Mouse (Mus musculus): ENCODE results near the gene Mrgprb5.
"Not testable (repeated sequence)": the region's sequence is repeated elsewhere in the genome, so short reads cannot be mapped to it uniquely, and the experiment has no call there.

Gene Mrgprb5

GRCm38 (mm10) chr7:48168919-48169318 is at the start of gene Mrgprb5:
TSS of gene Mrgprb5 (minus strand) at chr7:48169019.
- no peak for DNase-seq (ENCODE audit: low read depth)

DNA sequence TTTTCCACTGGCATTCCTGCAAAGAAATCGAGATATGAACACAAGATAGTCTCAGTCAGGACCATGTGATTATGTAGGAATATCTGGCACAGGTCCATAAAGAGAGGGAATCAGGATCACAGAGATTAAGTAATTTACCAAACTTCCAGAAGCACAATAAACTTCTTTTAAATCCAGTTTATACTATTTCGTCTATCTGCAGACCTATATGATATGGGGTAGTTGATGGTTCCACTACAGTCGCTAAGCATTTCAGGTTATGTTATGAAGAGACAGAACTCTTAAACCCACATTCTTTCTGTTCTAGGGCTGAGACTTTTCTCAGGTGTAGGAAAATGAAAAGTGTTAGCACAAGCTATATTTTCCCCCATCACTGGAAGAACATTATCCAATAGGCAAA is 30.4 kb upstream of the Mrgprb5 start, which contains the start of gene Mrgprb4:
Gene Mrgprb4 (minus strand): TSS at position 101 of the 400 bp plus-strand sequence.
- DNase-seq (ENCODE audit: low read depth), result no peak

- no peak for DNase-seq (ENCODE audit: low read depth)
These were observed 1.3 kb downstream of the Mrgprb5 start for GRCm38 (mm10) chr7:48167471-48167870.

DNA sequence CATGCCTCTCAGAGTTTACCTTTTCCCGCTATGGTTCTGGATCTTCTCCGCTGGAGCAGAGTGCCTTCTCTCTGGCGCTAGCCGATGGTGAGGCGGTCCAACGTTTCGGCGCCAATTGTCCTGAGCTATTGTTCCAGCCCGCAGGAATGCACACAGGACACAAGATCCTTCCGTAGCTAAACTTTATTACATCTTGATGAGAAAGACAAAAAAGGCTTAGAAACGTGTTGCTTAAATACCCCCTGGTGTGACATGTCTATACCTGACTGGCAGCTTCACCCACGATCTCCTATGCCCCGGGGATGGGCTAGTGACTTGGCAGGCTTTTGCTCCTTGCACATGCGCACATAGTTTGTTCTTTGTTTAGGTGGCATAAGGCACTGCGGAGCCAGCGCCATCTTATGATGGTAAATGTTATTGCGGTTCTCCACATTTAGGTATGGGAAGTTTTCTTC is 30.5 kb downstream of the Mrgprb5 start:
- peak; percentile 5 for DNase-seq (ENCODE audit: low read depth)

DNA sequence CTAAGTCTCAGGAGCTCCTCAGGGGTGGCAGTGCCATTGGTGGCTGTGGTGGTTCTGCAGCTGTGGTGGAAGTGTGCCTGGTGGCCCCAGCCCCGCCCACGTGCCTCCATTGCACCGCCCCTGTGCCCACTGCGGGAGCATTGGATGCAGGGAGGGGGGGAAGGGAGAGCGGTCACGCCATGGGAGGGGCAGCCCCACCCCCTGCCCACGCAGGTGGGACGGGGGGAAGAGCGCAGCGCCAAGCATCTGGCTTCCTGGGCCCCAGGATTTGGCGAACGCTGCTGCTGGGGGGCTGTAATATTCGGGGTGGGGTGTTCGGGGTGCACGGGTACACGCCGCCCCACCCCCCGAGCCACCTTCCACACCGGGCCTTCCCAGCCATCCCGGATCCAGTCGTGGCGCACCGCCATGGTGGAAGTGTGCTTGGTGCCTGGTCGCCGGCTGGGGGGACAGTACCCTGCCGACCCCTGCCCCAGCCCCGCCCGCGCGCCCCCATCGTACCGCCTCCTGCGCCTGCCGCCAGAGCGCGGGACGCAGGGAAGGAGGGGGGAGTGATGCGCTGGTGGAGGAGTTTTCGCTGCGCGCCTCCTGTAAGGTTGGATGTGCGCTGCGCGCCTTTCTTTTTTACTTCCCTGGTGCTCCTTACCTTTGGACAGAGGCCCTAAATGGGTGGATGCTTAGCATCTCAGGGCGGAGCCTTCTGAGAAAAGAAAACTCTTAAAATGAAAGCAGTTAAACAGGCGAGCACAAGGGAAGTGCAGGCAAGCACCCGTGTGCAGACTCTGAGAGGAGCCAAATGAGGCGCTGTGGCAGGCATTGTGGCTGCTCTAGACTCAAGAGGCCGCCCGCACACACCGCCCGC is 31.4 kb downstream of the Mrgprb5 start:
- DNase-seq (ENCODE audit: low read depth), result no peak

GRCm38 (mm10) chr7:48132674-48133073 is 36.1 kb downstream of the Mrgprb5 start:
- DNase-seq (ENCODE audit: low read depth), result no peak

- DNase-seq (ENCODE audit: low read depth), result peak; percentile 4
These were observed 36.6 kb downstream of the Mrgprb5 start for GRCm38 (mm10) chr7:48132247-48132646.

DNA sequence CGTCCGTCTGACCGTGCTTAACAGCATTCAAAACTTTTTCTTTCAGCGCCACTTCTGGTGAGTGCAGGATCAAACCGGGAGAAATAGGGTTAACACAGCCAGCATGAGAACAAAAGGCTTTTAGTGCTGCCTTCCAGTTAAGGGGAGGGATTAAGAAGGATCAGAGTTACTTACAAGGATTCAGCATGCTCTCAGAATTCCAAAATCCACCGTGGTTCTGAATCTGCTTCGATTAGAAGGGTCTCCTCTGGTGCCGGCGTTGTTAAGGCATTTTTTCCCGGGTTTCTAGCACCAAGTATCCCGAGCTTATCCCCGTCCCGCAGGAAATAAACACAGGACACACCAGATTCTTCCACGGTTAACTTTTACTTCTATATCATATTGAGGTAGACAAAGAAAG is 37.0 kb downstream of the Mrgprb5 start:
- not testable (repeated sequence) for DNase-seq (ENCODE audit: low read depth)

- no peak for DNase-seq (ENCODE audit: low read depth)
These were observed 45.0 kb downstream of the Mrgprb5 start for GRCm38 (mm10) chr7:48123806-48124205.

Measured in 416B (cell line).